Mouse (Mus musculus): Measurements from ENCODE around the gene Fat3.

DNA sequence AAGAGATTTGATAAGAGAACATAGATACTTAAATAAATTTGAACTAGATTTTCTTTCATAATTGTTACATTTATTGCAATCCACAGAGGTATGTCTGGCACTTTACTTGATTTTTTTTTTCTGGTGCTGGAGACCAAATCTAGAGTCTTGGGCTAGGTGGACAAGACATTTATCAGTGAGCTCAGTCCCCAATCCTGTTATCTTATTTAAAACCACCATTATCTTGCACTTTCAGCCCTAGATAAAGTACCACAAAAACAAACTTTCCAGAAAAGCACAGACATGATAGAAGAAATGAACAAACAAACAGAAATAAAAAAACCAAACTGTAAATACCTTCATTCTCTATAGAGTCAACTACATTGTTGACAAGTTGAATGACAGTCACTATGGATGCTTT is 584.5 kb downstream of the Fat3 start:
- TF ChIP-seq FLI1 (IDR thresholded peaks at IDR 0.05; ENCODE audit: low read length) (no peak), GATA1 (IDR thresholded peaks at IDR 0.05; ENCODE audit: borderline replicate concordance, low read length) (no peak)
